Mouse (Mus musculus): ENCODE results near the gene Gm7073. TPM values are rescaled to one million over a fixed set of nuclear protein-coding genes. Genes with fewer than 3 reads are reported as not detected.

Gene Gm7073
- polyA plus RNA-seq, 1 experiment from 2014 or later = not detected

MicroRNA genes within 50 kb of the gene (microRNA counts, 519-probe panel; counts per million panel counts)
- 2,318 counts per million, percentile 42 among the panel's probes with 10 or more counts for microRNA mmu-miR-505

Small RNA genes within 50 kb of the gene (microRNA-seq; reads per million reads assigned to microRNA genes)
- 121 reads per million, percentile 52 among the genes with 10 or more reads in this experiment for gene Mir505

Other genes with a start within 250 kb of the Gm7073 start
- gene Atp11c, start 53.4 kb upstream of the Gm7073 start, polyA plus RNA-seq (2015; fragmentation: Nextera tagmentation; extraction: Ambion mirVana) = 2.9 and 3.8 TPM in 2 replicates